Mouse (Mus musculus): Measurements from ENCODE around the gene Tnrc6c. TPM values are rescaled to one million over a fixed set of nuclear protein-coding genes. Genes with fewer than 3 reads are reported as not detected.

The Tnrc6c gene
- total and polyA plus RNA-seq, 2 experiments from 2014 or later, result 26.5 to 79.8 TPM

DNA sequence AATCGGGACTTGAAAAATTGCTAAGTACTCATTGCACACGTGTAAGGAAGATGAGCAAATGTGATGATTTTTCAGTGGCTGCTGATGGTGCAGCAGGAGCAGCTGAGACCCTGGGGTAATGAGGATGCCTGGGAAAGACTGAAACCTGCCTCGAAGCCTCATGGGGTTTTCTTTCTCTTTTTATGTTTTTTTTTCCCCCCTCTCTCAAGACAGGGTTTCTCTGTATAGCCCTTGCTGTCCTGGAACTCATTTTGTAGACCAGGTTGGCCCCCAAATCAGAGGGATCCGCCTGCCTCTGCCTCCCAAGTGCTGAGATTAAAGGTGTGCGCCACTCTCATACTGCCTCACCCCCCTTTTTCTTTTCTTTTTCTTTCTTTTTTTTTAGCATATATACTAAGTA lies 13.1 kb downstream of the Tnrc6c start:
- DNase-seq (ENCODE audit: low spot score), result no peak
- WGBS, result 81% methylated on average over 5 of the region's 5 CpGs
- H3K4me1 ChIP-seq (ENCODE audit: insufficient read depth, low read length), result peaks cover 3% of the 10 kb centered on the region; the same call in 1 of the 2 replicates
- H3K27ac ChIP-seq (ENCODE audit: low read depth, low read length), result no peak overlapping the region
- ATAC-seq (ENCODE audit: low FRiP score), result no peak
- H3K4me3 ChIP-seq (ENCODE audit: low read depth, low read length), result no peak overlapping the region
- TF ChIP-seq CTCF (IDR thresholded peaks at IDR 0.05), result no peak
- no peaks in the 10 kb centered on the region for H3K9me3 ChIP-seq (ENCODE audit: low read length)
- H3K4me2 ChIP-seq (ENCODE audit: low read depth, low read length, poor library complexity, severe bottlenecking), result no peak overlapping the region
- no peaks in the 10 kb centered on the region for H3K27me3 ChIP-seq (ENCODE audit: insufficient read depth, low read length)
- H3K36me3 ChIP-seq (ENCODE audit: insufficient read depth, low read length), result no peaks in the 10 kb centered on the region
- H3K9ac ChIP-seq (replicated peaks; ENCODE audit: low read length, poor library complexity, severe bottlenecking), result no peak overlapping the region

GRCm38 (mm10) chr11:117667825-117668224 lies 13.7 kb downstream of the Tnrc6c start:
- Histone ChIP-seq H3K27ac (ENCODE audit: low read depth, low read length) (no peak overlapping the region), H3K27me3 (ENCODE audit: insufficient read depth, low read length) (no peaks in the 10 kb centered on the region), H3K36me3 (ENCODE audit: insufficient read depth, low read length) (no peaks in the 10 kb centered on the region), H3K4me1 (ENCODE audit: insufficient read depth, low read length) (peaks cover 3% of the 10 kb centered on the region; the same call in 1 of the 2 replicates), H3K9ac (replicated peaks; ENCODE audit: low read length, poor library complexity, severe bottlenecking) (no peak overlapping the region), H3K9me3 (ENCODE audit: low read length) (no peaks in the 10 kb centered on the region), H3K4me2 (ENCODE audit: low read depth, low read length, poor library complexity, severe bottlenecking) (no peak overlapping the region), H3K4me3 (ENCODE audit: low read depth, low read length) (no peak overlapping the region)
- ATAC-seq (ENCODE audit: low FRiP score) (no peak), DNase-seq (ENCODE audit: low spot score) (peak; percentile 15)
- 37% methylated on average over 5 of the region's 5 CpGs for WGBS
- no peak for TF ChIP-seq CTCF (IDR thresholded peaks at IDR 0.05)

DNA sequence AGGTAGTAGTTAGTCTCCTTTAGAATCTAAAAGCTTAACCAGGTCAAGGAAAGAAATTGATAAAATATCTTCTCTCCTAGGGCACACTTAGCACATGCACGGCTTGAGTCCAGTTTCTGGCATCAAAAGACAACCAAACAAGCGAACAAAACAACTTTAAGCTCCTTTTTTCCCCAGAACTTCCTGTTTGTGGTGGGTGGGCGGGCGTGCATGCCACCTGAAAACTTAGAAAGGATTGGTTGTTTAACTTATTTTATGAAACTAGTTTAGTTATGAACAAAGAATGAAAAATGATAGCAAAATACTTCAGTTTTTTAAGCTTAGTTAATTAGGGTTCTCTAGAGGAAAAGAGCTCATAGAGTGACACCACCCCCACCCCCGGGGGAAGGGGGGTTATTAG lies 17.5 kb downstream of the Tnrc6c start:
- Histone ChIP-seq H3K4me3 (ENCODE audit: low read depth, low read length) (no peak overlapping the region), H3K4me1 (ENCODE audit: insufficient read depth, low read length) (no peaks in the 10 kb centered on the region; the same call in 1 of the 2 replicates), H3K4me2 (ENCODE audit: low read depth, low read length, poor library complexity, severe bottlenecking) (no peak overlapping the region), H3K9ac (replicated peaks; ENCODE audit: low read length, poor library complexity, severe bottlenecking) (no peak overlapping the region), H3K27me3 (ENCODE audit: insufficient read depth, low read length) (no peaks in the 10 kb centered on the region), H3K36me3 (ENCODE audit: insufficient read depth, low read length) (no peaks in the 10 kb centered on the region), H3K9me3 (ENCODE audit: low read length) (no peaks in the 10 kb centered on the region), H3K27ac (ENCODE audit: low read depth, low read length) (no peak overlapping the region)
- TF ChIP-seq CTCF (IDR thresholded peaks at IDR 0.05), result no peak
- DNase-seq (ENCODE audit: low spot score), result no peak
- no peak for ATAC-seq (ENCODE audit: low FRiP score)
- 92% methylated on average over 5 of the region's 5 CpGs for WGBS

- Histone ChIP-seq H3K9me3 (ENCODE audit: low read length) (no peaks in the 10 kb centered on the region), H3K27ac (ENCODE audit: low read depth, low read length) (no peak overlapping the region), H3K36me3 (ENCODE audit: insufficient read depth, low read length) (no peaks in the 10 kb centered on the region), H3K4me3 (ENCODE audit: low read depth, low read length) (no peak overlapping the region), H3K4me2 (ENCODE audit: low read depth, low read length, poor library complexity, severe bottlenecking) (no peak overlapping the region), H3K9ac (replicated peaks; ENCODE audit: low read length, poor library complexity, severe bottlenecking) (no peak overlapping the region), H3K27me3 (ENCODE audit: insufficient read depth, low read length) (no peaks in the 10 kb centered on the region), H3K4me1 (ENCODE audit: insufficient read depth, low read length) (no peaks in the 10 kb centered on the region; the same call in 1 of the 2 replicates)
- DNase-seq (ENCODE audit: low spot score), result no peak
- no peak for ATAC-seq (ENCODE audit: low FRiP score)
- WGBS, result 94% methylated on average over 1 of the region's 1 CpGs
- TF ChIP-seq CTCF (IDR thresholded peaks at IDR 0.05), result peak; percentile 40
Measured at GRCm38 (mm10) chr11:117674531-117674930, 20.4 kb downstream of the Tnrc6c start.

DNA sequence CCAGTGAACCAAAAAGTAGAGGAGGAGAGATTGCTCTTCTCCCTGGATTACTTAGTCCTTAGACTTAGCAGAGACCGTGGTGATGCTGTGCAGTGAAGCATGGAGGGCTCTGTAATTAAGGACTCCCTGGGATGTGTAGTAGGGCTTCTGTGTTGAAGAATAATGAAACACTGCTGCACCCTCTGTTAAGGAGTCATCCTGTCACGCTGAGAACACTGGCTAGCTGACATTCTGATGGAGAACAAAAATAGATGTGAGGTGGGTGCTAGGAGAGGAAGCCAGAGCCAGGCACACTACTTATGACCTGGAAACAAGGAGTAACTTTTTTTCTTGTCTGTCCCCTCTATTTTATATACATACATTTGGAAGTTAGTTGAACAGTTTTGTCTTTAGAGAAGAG lies 22.6 kb downstream of the Tnrc6c start:
- Histone ChIP-seq H3K27ac (ENCODE audit: low read depth, low read length) (no peak overlapping the region), H3K27me3 (ENCODE audit: insufficient read depth, low read length) (no peaks in the 10 kb centered on the region), H3K36me3 (ENCODE audit: insufficient read depth, low read length) (no peaks in the 10 kb centered on the region), H3K9me3 (ENCODE audit: low read length) (no peaks in the 10 kb centered on the region), H3K4me3 (ENCODE audit: low read depth, low read length) (no peak overlapping the region), H3K9ac (replicated peaks; ENCODE audit: low read length, poor library complexity, severe bottlenecking) (no peak overlapping the region), H3K4me1 (ENCODE audit: insufficient read depth, low read length) (no peaks in the 10 kb centered on the region; the same call in 1 of the 2 replicates), H3K4me2 (ENCODE audit: low read depth, low read length, poor library complexity, severe bottlenecking) (no peak overlapping the region)
- ATAC-seq (ENCODE audit: low FRiP score), result no peak
- TF ChIP-seq CTCF (IDR thresholded peaks at IDR 0.05), result no peak
- no peak for DNase-seq (ENCODE audit: low spot score)
- WGBS, result 10% methylated on average over 2 of the region's 2 CpGs

- no peaks in the 10 kb centered on the region for H3K9me3 ChIP-seq (ENCODE audit: low read length)
- H3K4me1 ChIP-seq (ENCODE audit: insufficient read depth, low read length), result no peaks in the 10 kb centered on the region; the same call in 1 of the 2 replicates
- H3K9ac ChIP-seq (replicated peaks; ENCODE audit: low read length, poor library complexity, severe bottlenecking), result no peak overlapping the region
- no peak; the same call in 1 of the 2 replicates for TF ChIP-seq CTCF (IDR thresholded peaks at IDR 0.05)
- DNase-seq (ENCODE audit: low spot score) (no peak), ATAC-seq (ENCODE audit: low FRiP score) (no peak)
- H3K27me3 ChIP-seq (ENCODE audit: insufficient read depth, low read length), result no peaks in the 10 kb centered on the region
- H3K27ac ChIP-seq (ENCODE audit: low read depth, low read length), result no peak overlapping the region
- no peak overlapping the region for H3K4me3 ChIP-seq (ENCODE audit: low read depth, low read length)
- 61% methylated on average over 3 of the region's 3 CpGs for WGBS
- no peaks in the 10 kb centered on the region for H3K36me3 ChIP-seq (ENCODE audit: insufficient read depth, low read length)
- H3K4me2 ChIP-seq (ENCODE audit: low read depth, low read length, poor library complexity, severe bottlenecking), result no peak overlapping the region
Measured at GRCm38 (mm10) chr11:117677111-117677510, 23.0 kb downstream of the Tnrc6c start.

Data from midbrain, postnatal 0 days (tissue).